Mouse (Mus musculus) embryonic facial prominence, embryonic 15.5 days (tissue): Measurements from ENCODE around the gene Snapc4. TPM values are rescaled to one million over a fixed set of nuclear protein-coding genes. Genes with fewer than 3 reads are reported as not detected.

Experiments
- polyA plus RNA-seq: library from polyadenylated mRNA; unstranded; fragments of >200 nt; fragmentation: Nextera tagmentation; extraction: Ambion mirVana; gene quantifications from 2 replicates; pipeline ENCODE4 v1.2.1, GENCODE M21; 2015

Gene Snapc4
- polyA plus RNA-seq, 1 experiment from 2014 or later = 30.2 TPM

Other genes starting within 250 kb of the Snapc4 start
- gene Lhx3, start 172.4 kb downstream of the Snapc4 start, polyA plus RNA-seq = 1.3 and 1.8 TPM in 2 replicates
- 21.7 and 22.1 TPM in 2 replicates for gene Qsox2, start 143.1 kb downstream of the Snapc4 start, polyA plus RNA-seq
- gene Ccdc187, start 86.1 kb downstream of the Snapc4 start, polyA plus RNA-seq = 0.70 and 1.1 TPM in 2 replicates
- gene Gpsm1, start 65.1 kb downstream of the Snapc4 start, polyA plus RNA-seq = 52.0 and 52.1 TPM in 2 replicates
- 30.2 and 31.9 TPM in 2 replicates for gene Dnlz, start 28.5 kb downstream of the Snapc4 start, polyA plus RNA-seq
- 0.84 and 1.7 TPM in 2 replicates for gene Card9, start 19.7 kb downstream of the Snapc4 start, polyA plus RNA-seq
- gene Entr1, start 8.7 kb upstream of the Snapc4 start, polyA plus RNA-seq = 120 and 141 TPM in 2 replicates
- gene Pmpca, start 8.7 kb upstream of the Snapc4 start, polyA plus RNA-seq = 90.4 and 92.6 TPM in 2 replicates
- 23.2 and 25.1 TPM in 2 replicates for gene Inpp5e, start 28.6 kb upstream of the Snapc4 start, polyA plus RNA-seq
- 25.9 and 27.0 TPM in 2 replicates for gene Sec16a, start 64.6 kb upstream of the Snapc4 start, polyA plus RNA-seq
- 26.0 and 30.3 TPM in 2 replicates for gene Notch1, start 136.0 kb upstream of the Snapc4 start, polyA plus RNA-seq
- gene Egfl7, start 199.4 kb upstream of the Snapc4 start, polyA plus RNA-seq = 111 and 125 TPM in 2 replicates
- not detected in 2 replicates for gene Gm20532, start 206.0 kb upstream of the Snapc4 start, polyA plus RNA-seq
- 31.7 and 32.2 TPM in 2 replicates for gene Agpat2, start 223.8 kb upstream of the Snapc4 start, polyA plus RNA-seq
- gene Fam69b, start 247.8 kb upstream of the Snapc4 start, polyA plus RNA-seq = 44.0 and 48.6 TPM in 2 replicates